Mouse (Mus musculus): ENCODE measurements at regions not wholly inside any gene's neighbourhood (a gene's known extent, or its start where the extent isn't known, plus 50 kb on each side); places are given as distances from the start of the nearest gene placed in this dataset.

GRCm38 (mm10) chr16:30691964-30692363 is 92.4 kb downstream of the Fam43a start:
- TF ChIP-seq CTCF (conservative IDR thresholded peaks at IDR 0.05; ENCODE audit: low read length), result no peak
- TF ChIP-seq POU5F1 (IDR thresholded peaks at IDR 0.05; ENCODE audit: borderline replicate concordance, low read length), result no peak
- TF ChIP-seq NANOG (IDR thresholded peaks at IDR 0.05; ENCODE audit: borderline replicate concordance, low read length), result no peak
